Mouse (Mus musculus): ENCODE measurements around the gene Mcee. TPM values are rescaled to one million over a fixed set of nuclear protein-coding genes. Genes with fewer than 3 reads are reported as not detected.
A peak's percentile ranks its signal among the peaks of the same experiment; 100 is the strongest.

Mcee gene
- polyA plus RNA-seq, 1 experiment from 2014 or later, result 33.4 TPM

DNA sequence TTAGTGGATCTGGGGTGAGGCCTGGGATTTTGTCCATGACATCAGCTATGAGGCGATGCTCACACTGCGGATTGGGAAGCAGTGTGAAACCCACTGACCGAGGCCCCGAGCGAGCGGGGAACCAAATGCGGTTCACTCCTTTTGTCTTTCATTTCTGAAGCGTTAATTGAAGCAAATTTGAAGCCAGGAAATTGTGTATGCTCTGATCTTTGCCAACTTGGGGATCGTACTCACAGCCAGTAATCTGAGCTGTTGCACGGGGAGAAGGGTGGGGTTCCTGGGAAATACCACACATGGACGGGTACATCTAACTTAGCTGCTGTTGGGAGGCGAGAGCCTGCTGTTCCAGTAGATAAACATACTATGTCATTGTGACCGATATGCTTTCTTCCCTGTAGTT is 58.2 kb downstream of the Mcee start:
- Histone ChIP-seq H3K4me2 (no peak overlapping the region), H3K9me3 (no peaks in the 10 kb centered on the region), H3K9ac (no peak overlapping the region), H3K36me3 (replicated peaks) (no peaks in the 10 kb centered on the region), H3K4me1 (no peaks in the 10 kb centered on the region), H3K27me3 (replicated peaks) (no peaks in the 10 kb centered on the region), H3K27ac (no peak overlapping the region), H3K4me3 (no peak overlapping the region)
- WGBS, result 80% methylated on average over 13 of the region's 13 CpGs
- no peak for ATAC-seq (replicated peaks)

DNA sequence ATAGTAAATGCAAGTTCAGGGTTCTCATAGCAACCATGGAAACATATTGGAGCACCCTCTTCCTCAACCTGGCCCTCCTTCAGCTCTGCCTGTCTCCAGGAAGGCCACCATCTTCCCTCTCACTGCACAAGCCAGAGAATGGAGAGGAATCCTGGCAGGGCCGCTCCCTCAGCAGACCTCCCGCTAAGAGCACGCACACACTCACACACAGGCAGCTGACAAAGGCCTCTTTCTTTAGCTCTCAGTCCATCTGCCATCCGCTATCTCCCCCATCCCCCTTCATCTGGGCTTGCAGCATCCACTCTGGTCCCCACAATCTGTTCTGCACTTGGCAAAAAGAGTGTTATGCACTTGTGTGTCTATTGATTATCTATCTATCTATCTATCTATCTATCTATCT is 59.0 kb downstream of the Mcee start:
- Histone ChIP-seq H3K36me3 (replicated peaks) (no peaks in the 10 kb centered on the region), H3K4me2 (no peak overlapping the region), H3K27me3 (replicated peaks) (no peaks in the 10 kb centered on the region), H3K9ac (no peak overlapping the region), H3K4me3 (no peak overlapping the region), H3K4me1 (no peaks in the 10 kb centered on the region), H3K27ac (no peak overlapping the region), H3K9me3 (no peaks in the 10 kb centered on the region)
- peak; percentile 69; the same call in 1 of the 2 replicates for ATAC-seq (replicated peaks)
- WGBS, result 26% methylated on average over 4 of the region's 4 CpGs

DNA sequence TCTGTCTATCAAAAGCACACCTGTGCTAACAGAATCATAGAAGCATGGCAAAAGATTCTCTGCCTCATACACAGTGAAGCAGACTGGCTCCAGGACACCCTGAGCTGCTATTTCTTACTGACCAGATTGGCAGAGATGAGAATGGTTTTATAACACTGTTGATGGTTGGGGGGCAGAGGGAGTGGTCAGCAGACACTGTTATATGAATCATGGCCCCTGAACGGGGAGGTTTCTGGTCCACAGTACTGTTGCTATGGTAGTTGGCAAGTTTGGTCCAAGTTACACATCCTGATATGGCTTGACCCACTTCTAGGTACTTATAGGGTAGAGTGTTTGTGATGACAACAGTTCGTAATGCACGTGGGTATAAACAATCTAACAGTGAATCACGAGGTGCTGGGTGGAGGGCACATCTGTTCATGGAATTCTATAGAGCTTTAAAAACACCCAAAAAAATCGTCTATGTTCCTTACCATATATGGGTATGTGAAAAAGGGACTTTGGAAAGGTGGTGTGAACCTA is 59.5 kb downstream of the Mcee start:
- Histone ChIP-seq H3K36me3 (replicated peaks) (no peaks in the 10 kb centered on the region), H3K4me1 (no peaks in the 10 kb centered on the region), H3K9me3 (no peaks in the 10 kb centered on the region), H3K4me2 (no peak overlapping the region), H3K27me3 (replicated peaks) (no peaks in the 10 kb centered on the region), H3K9ac (no peak overlapping the region), H3K4me3 (no peak overlapping the region), H3K27ac (no peak overlapping the region)
- WGBS, result 83% methylated on average over 5 of the region's 5 CpGs
- ATAC-seq (replicated peaks), result no peak

DNA sequence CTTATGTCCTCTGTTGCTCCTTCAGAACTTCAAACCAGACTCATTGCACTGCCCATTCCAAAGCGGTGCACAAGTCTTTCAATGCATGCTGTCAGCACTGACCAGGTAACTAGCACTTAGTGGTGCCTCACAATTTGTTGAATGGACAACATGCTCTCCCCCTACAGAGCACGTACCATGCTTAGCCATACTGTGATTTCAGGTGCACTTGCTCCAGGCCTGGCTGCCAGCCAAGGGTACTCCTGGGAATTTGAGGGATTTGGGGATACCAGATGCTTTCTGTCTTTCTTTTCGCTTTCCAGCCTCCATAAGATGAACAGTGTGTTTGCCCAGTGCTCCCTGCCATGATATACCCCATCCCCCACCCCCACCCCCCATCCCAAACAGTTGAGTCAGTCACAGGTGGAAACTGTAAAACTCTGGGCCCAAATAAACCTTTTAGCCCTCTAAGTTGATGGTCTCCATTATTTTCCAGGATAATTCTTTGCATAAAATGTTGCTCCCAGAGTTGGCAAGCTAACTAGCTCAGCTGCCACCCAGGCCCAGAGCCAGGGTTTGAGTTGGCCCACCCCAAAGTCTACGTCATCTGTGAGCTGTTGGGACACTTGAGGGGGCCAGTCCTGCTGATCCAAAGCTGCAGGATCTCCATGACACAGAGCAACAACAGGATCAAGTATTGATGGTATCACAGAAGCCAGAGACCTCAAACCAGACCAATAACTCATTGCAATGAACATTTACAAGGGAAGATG is 60.2 kb downstream of the Mcee start:
- no peak overlapping the region for H3K27ac ChIP-seq
- 60% methylated on average over 4 of the region's 4 CpGs for WGBS
- ATAC-seq (replicated peaks), result no peak
- H3K27me3 ChIP-seq (replicated peaks), result no peaks in the 10 kb centered on the region
- H3K4me3 ChIP-seq, result no peak overlapping the region
- H3K4me2 ChIP-seq, result no peak overlapping the region
- H3K9me3 ChIP-seq, result no peaks in the 10 kb centered on the region
- no peaks in the 10 kb centered on the region for H3K36me3 ChIP-seq (replicated peaks)
- no peak overlapping the region for H3K9ac ChIP-seq
- H3K4me1 ChIP-seq, result no peaks in the 10 kb centered on the region

DNA sequence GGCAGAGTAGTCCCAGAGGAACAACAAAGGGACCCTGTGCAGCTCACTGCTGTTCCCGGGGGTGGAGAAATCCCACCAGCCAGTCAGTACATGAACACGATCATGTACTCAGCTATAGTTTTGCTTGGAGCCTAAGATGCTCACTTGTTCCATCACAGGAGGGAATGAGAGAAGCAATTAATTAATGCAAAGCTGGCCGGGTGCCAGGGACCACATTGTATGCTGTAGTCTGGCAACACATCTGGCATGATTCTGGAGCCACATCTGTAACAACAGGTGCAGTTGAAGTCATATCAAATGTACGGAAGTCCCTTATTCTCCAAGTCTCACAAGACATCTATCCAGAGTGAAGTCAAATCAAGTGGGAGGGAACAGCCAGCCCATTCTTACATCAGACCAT is 63.8 kb downstream of the Mcee start:
- Histone ChIP-seq H3K9ac (no peak overlapping the region), H3K27me3 (replicated peaks) (no peaks in the 10 kb centered on the region), H3K4me1 (no peaks in the 10 kb centered on the region), H3K36me3 (replicated peaks) (no peaks in the 10 kb centered on the region), H3K27ac (no peak overlapping the region), H3K4me2 (no peak overlapping the region), H3K4me3 (no peak overlapping the region), H3K9me3 (no peaks in the 10 kb centered on the region)
- no peak for ATAC-seq (replicated peaks)
- 81% methylated on average over 4 of the region's 4 CpGs for WGBS

DNA sequence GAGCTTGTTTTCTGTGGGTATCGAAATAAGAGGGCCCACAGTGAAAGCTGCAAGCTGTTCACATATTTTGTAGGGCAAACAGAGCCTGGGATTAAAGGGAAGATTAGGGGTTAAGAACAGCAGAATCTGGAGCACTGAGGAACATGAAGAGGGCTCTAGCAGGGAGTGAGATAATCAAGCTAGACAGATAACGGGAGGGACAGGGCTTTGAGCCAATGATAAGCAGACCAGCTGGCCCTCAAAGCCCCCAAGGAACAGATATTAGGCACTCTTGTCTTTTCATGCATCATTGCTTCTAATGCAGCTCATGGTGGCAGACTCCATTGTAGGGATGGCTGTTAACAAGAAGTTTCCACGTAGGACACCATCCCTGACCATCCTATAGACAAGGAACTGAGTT is 64.3 kb downstream of the Mcee start:
- Histone ChIP-seq H3K4me3 (no peak overlapping the region), H3K4me2 (no peak overlapping the region), H3K27ac (no peak overlapping the region), H3K4me1 (no peaks in the 10 kb centered on the region), H3K27me3 (replicated peaks) (no peaks in the 10 kb centered on the region), H3K36me3 (replicated peaks) (no peaks in the 10 kb centered on the region), H3K9me3 (no peaks in the 10 kb centered on the region), H3K9ac (no peak overlapping the region)
- 55% methylated on average over 3 of the region's 3 CpGs for WGBS
- no peak for ATAC-seq (replicated peaks)

DNA sequence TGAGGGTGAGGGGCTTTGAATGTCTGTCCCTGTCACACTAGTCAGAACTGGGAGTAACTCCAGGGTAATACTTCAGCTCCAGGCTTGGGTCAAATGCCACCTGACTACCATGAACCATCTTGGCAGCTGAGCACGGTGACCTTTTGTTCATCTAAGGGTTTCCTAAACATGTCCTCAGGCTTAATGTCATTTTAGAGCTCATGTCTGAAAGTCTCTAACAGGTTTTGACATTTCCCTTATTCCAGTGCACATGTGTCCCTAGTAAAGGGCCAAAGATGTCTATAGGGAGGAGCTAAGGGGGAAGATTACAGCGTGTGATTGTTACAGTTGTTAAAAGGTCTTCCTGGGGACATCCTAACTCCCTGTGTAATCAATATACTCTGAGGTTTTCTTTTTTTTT is 65.4 kb downstream of the Mcee start:
- no peaks in the 10 kb centered on the region for H3K4me1 ChIP-seq
- no peak for ATAC-seq (replicated peaks)
- no peak overlapping the region for H3K4me3 ChIP-seq
- H3K9me3 ChIP-seq, result no peaks in the 10 kb centered on the region
- WGBS, result 79% methylated on average over 2 of the region's 2 CpGs
- no peak overlapping the region for H3K4me2 ChIP-seq
- H3K27me3 ChIP-seq (replicated peaks), result no peaks in the 10 kb centered on the region
- no peak overlapping the region for H3K9ac ChIP-seq
- no peak overlapping the region for H3K27ac ChIP-seq
- H3K36me3 ChIP-seq (replicated peaks), result no peaks in the 10 kb centered on the region

Other genes starting within 250 kb of the Mcee start
- gene Trpm1, start 238.8 kb upstream of the Mcee start, polyA plus RNA-seq (2015; fragmentation: Nextera tagmentation; extraction: Ambion mirVana), result 0.19 and 0.26 TPM in 2 replicates
- 9.5 and 9.6 TPM in 2 replicates for gene Mtmr10, start 105.0 kb upstream of the Mcee start, polyA plus RNA-seq (2015; fragmentation: Nextera tagmentation; extraction: Ambion mirVana)
- gene Fan1, start 18.5 kb upstream of the Mcee start, polyA plus RNA-seq (2015; fragmentation: Nextera tagmentation; extraction: Ambion mirVana), result 7.1 and 7.6 TPM in 2 replicates
- 23.2 and 23.7 TPM in 2 replicates for gene Mphosph10, start 339 bp upstream of the Mcee start, polyA plus RNA-seq (2015; fragmentation: Nextera tagmentation; extraction: Ambion mirVana)
- 199 and 201 TPM in 2 replicates for gene Apba2, start 109.1 kb downstream of the Mcee start, polyA plus RNA-seq (2015; fragmentation: Nextera tagmentation; extraction: Ambion mirVana)

Measured in midbrain, embryonic 15.5 days (tissue).